Mouse (Mus musculus) erythroblast, embryonic 14.5 days (primary cell): ENCODE results near the gene Tmem30a. TPM values are rescaled to one million over a fixed set of nuclear protein-coding genes. Genes with fewer than 3 reads are reported as not detected.

ENCODE experiments used
- H3K27me3 ChIP-seq: 2 replicates; pipeline ENCODE4 v1.6.1; 2012; ENCODE audit warnings: inconsistent platforms; ENCODE audit not compliant: control insufficient read depth
- H3K36me3 ChIP-seq: 2 replicates; pipeline ENCODE4 v1.6.1; 2012; ENCODE audit warnings: mild to moderate bottlenecking, inconsistent platforms; ENCODE audit not compliant: control insufficient read depth
- H3K4me1 ChIP-seq: 2 replicates; pipeline ENCODE4 v1.6.1; 2012; ENCODE audit warnings: inconsistent platforms; ENCODE audit not compliant: control insufficient read depth
- H3K4me3 ChIP-seq: replicated peaks from 2 replicates; pipeline ENCODE3; 2012; ENCODE audit warnings: moderate library complexity, mild to moderate bottlenecking, inconsistent platforms
- H3K9me3 ChIP-seq: 2 replicates; pipeline ENCODE4 v1.6.1; 2012; ENCODE audit warnings: low read length, inconsistent platforms, mixed read lengths; ENCODE audit not compliant: control insufficient read depth
- GATA1 ChIP-seq: IDR thresholded peaks from 2 replicates; pipeline ENCODE4 v1.6.1; 2012; ENCODE audit warnings: low read length, inconsistent platforms, mixed read lengths
- TAL1 ChIP-seq: IDR thresholded peaks from 3 replicates; pipeline ENCODE4 v1.6.1; 2012; ENCODE audit warnings: low read length, inconsistent platforms, mixed read lengths
- polyA plus RNA-seq: library from polyadenylated mRNA; stranded (reverse); fragments of >175 nt; gene quantifications from 2 replicates; pipeline ENCODE4 v1.2.3, GENCODE M21; 2012

The Tmem30a gene
- polyA plus RNA-seq, 1 experiment: 7.2 TPM

GRCm38 (mm10) chr9:79823438-79823837 is 30.1 kb upstream of the Tmem30a start:
- H3K9me3 ChIP-seq: peaks cover 4% of the 10 kb centered on the region
- no peaks in the 10 kb centered on the region for H3K4me1 ChIP-seq
- no peak overlapping the region for H3K4me3 ChIP-seq
- no peak for TF ChIP-seq GATA1
- no peaks in the 10 kb centered on the region for H3K36me3 ChIP-seq
- no peaks in the 10 kb centered on the region for H3K27me3 ChIP-seq

GRCm38 (mm10) chr9:79816464-79816863 is 23.2 kb upstream of the Tmem30a start:
- Histone ChIP-seq H3K9me3 (peaks cover 13% of the 10 kb centered on the region), H3K36me3 (no peaks in the 10 kb centered on the region), H3K4me3 (no peak overlapping the region), H3K27me3 (no peaks in the 10 kb centered on the region), H3K4me1 (no peaks in the 10 kb centered on the region)
- no peak for TF ChIP-seq GATA1

- no peaks in the 10 kb centered on the region for H3K27me3 ChIP-seq
- no peaks in the 10 kb centered on the region for H3K4me1 ChIP-seq
- no peaks in the 10 kb centered on the region for H3K36me3 ChIP-seq
- peaks cover 13% of the 10 kb centered on the region for H3K9me3 ChIP-seq
- no peak for TF ChIP-seq TAL1
- no peak for TF ChIP-seq GATA1
- no peak overlapping the region for H3K4me3 ChIP-seq
Observed at GRCm38 (mm10) chr9:79816013-79816412, 22.7 kb upstream of the Tmem30a start.

GRCm38 (mm10) chr9:79814592-79814991 is 21.3 kb upstream of the Tmem30a start:
- Histone ChIP-seq H3K36me3 (no peaks in the 10 kb centered on the region), H3K27me3 (no peaks in the 10 kb centered on the region), H3K4me1 (no peaks in the 10 kb centered on the region), H3K9me3 (peaks cover 13% of the 10 kb centered on the region), H3K4me3 (no peak overlapping the region)
- no peak for TF ChIP-seq TAL1
- no peak for TF ChIP-seq GATA1

- no peaks in the 10 kb centered on the region for H3K9me3 ChIP-seq
- H3K4me3 ChIP-seq: no peak overlapping the region
Observed at GRCm38 (mm10) chr9:79810969-79811902, 17.9 kb upstream of the Tmem30a start.

GRCm38 (mm10) chr9:79810534-79810933 is 17.2 kb upstream of the Tmem30a start:
- no peaks in the 10 kb centered on the region for H3K36me3 ChIP-seq
- H3K9me3 ChIP-seq: no peaks in the 10 kb centered on the region
- H3K4me1 ChIP-seq: no peaks in the 10 kb centered on the region
- H3K4me3 ChIP-seq: no peak overlapping the region
- no peaks in the 10 kb centered on the region; the same call in 1 of the 2 replicates for H3K27me3 ChIP-seq
- TF ChIP-seq GATA1 (no peak), TAL1 (no peak)

More at GRCm38 (mm10) chr9:79810969-79811902, 17.9 kb upstream of the Tmem30a start:
- TF ChIP-seq TAL1 (no peak), GATA1 (no peak)
- H3K27me3 ChIP-seq: no peaks in the 10 kb centered on the region; the same call in 1 of the 2 replicates
- no peaks in the 10 kb centered on the region for H3K36me3 ChIP-seq
- no peaks in the 10 kb centered on the region for H3K4me1 ChIP-seq

GRCm38 (mm10) chr9:79809411-79809810 is 16.1 kb upstream of the Tmem30a start:
- H3K36me3 ChIP-seq: no peaks in the 10 kb centered on the region
- H3K9me3 ChIP-seq: no peaks in the 10 kb centered on the region
- no peak for TF ChIP-seq TAL1
- TF ChIP-seq GATA1: no peak
- no peak overlapping the region for H3K4me3 ChIP-seq
- no peaks in the 10 kb centered on the region; the same call in 1 of the 2 replicates for H3K27me3 ChIP-seq
- H3K4me1 ChIP-seq: no peaks in the 10 kb centered on the region

- no peaks in the 10 kb centered on the region; the same call in 1 of the 2 replicates for H3K27me3 ChIP-seq
- H3K4me1 ChIP-seq: no peaks in the 10 kb centered on the region
- no peaks in the 10 kb centered on the region for H3K9me3 ChIP-seq
- no peak for TF ChIP-seq GATA1
- TF ChIP-seq TAL1: no peak
- no peaks in the 10 kb centered on the region for H3K36me3 ChIP-seq
- H3K4me3 ChIP-seq: no peak overlapping the region
Observed at GRCm38 (mm10) chr9:79807178-79807577, 13.9 kb upstream of the Tmem30a start.

- H3K36me3 ChIP-seq: no peaks in the 10 kb centered on the region
- no peaks in the 10 kb centered on the region for H3K9me3 ChIP-seq
- TF ChIP-seq TAL1 (no peak), GATA1 (no peak)
- H3K4me3 ChIP-seq: no peak overlapping the region
- no peaks in the 10 kb centered on the region; the same call in 1 of the 2 replicates for H3K27me3 ChIP-seq
- H3K4me1 ChIP-seq: no peaks in the 10 kb centered on the region
Observed at GRCm38 (mm10) chr9:79806317-79807075, 13.2 kb upstream of the Tmem30a start.
